Mouse (Mus musculus) brain, embryonic 14.5 days (tissue): ENCODE data around the gene Rprd1b. TPM values are rescaled to one million over a fixed set of nuclear protein-coding genes. Genes with fewer than 3 reads are reported as not detected.

Source experiments
- DNase-seq: peaks from one replicate; pipeline ENCODE4 v3.0.0-alpha.2; 2011; ENCODE audit warnings: low read depth
- CTCF ChIP-seq: fragments of 200-500 bp; IDR thresholded peaks from 2 replicates; pipeline ENCODE4 v1.5.1; 2012; ENCODE audit warnings: inconsistent platforms, mild to moderate bottlenecking, moderate library complexity, borderline replicate concordance; ENCODE audit not compliant: insufficient read depth, insufficient read length; ENCODE audit errors: extremely low read depth
- POLR2A ChIP-seq: fragments of 200-500 bp; IDR thresholded peaks from 2 replicates; pipeline ENCODE4 v1.6.1; 2012; ENCODE audit warnings: mild to moderate bottlenecking, inconsistent platforms, borderline replicate concordance; ENCODE audit not compliant: poor library complexity, insufficient read depth, insufficient read length, severe bottlenecking; ENCODE audit errors: extremely low read depth
- polyA plus RNA-seq: library from polyadenylated mRNA; depleted of rRNA; stranded (reverse); fragments of >200 nt; gene quantifications from 2 replicates; pipeline ENCODE4 v1.2.3, GENCODE M21; 2012

Gene Rprd1b
- polyA plus RNA-seq, 1 experiment = 27.9 TPM

- no peak for TF ChIP-seq CTCF
- TF ChIP-seq POLR2A = no peak
Measured at GRCm38 (mm10) chr2:158094300-158094699, 66.0 kb downstream of the Rprd1b start.

GRCm38 (mm10) chr2:158094846-158095245 lies 66.5 kb downstream of the Rprd1b start:
- TF ChIP-seq CTCF = no peak
- no peak for TF ChIP-seq POLR2A
- peak; percentile 13 for DNase-seq

More at GRCm38 (mm10) chr2:158094300-158094699, 66.0 kb downstream of the Rprd1b start:
- DNase-seq = no peak

- no peak for DNase-seq
- no peak for TF ChIP-seq POLR2A
- TF ChIP-seq CTCF = no peak
Measured at GRCm38 (mm10) chr2:158097071-158097470, 68.8 kb downstream of the Rprd1b start.

- TF ChIP-seq CTCF (no peak), POLR2A (no peak)
Measured at GRCm38 (mm10) chr2:158098730-158099129, 70.4 kb downstream of the Rprd1b start.

GRCm38 (mm10) chr2:158099537-158099936 lies 71.2 kb downstream of the Rprd1b start:
- TF ChIP-seq POLR2A (no peak), CTCF (no peak)
- no peak for DNase-seq

More at GRCm38 (mm10) chr2:158098730-158099129, 70.4 kb downstream of the Rprd1b start:
- DNase-seq = no peak

- DNase-seq = no peak
- TF ChIP-seq POLR2A (no peak), CTCF (no peak)
Measured at GRCm38 (mm10) chr2:158101768-158102167, 73.5 kb downstream of the Rprd1b start.

GRCm38 (mm10) chr2:158104966-158105365 lies 76.7 kb downstream of the Rprd1b start:
- DNase-seq = no peak
- TF ChIP-seq POLR2A = no peak
- TF ChIP-seq CTCF = no peak

- DNase-seq = no peak
- no peak for TF ChIP-seq CTCF
- no peak for TF ChIP-seq POLR2A
Measured at GRCm38 (mm10) chr2:158105605-158106004, 77.3 kb downstream of the Rprd1b start.

GRCm38 (mm10) chr2:158106947-158107587 lies 78.8 kb downstream of the Rprd1b start:
- peak; percentile 82 for DNase-seq
- TF ChIP-seq CTCF (peak; percentile 68), POLR2A (no peak)

GRCm38 (mm10) chr2:158109516-158109915 lies 81.2 kb downstream of the Rprd1b start:
- TF ChIP-seq CTCF (no peak), POLR2A (no peak)
- no peak for DNase-seq

- no peak for TF ChIP-seq CTCF
- no peak for TF ChIP-seq POLR2A
- DNase-seq = peak; percentile 59
Measured at GRCm38 (mm10) chr2:158113591-158114257, 85.4 kb downstream of the Rprd1b start.
